Mouse (Mus musculus) adrenal gland, postnatal 10 days (tissue): ENCODE measurements around the gene B230217C12Rik. TPM values are rescaled to one million over a fixed set of nuclear protein-coding genes. Genes with fewer than 3 reads are reported as not detected.

Source experiments
- DNase-seq: peaks from one replicate; pipeline ENCODE4 v3.0.0; 2021; ENCODE audit warnings: mixed read lengths
- total RNA-seq, 2 experiments: library from RNA; stranded (reverse); gene quantifications; 2 replicates each; pipeline ENCODE4 v1.2.3; 2021

The B230217C12Rik gene
- total RNA-seq, 2 experiments from 2014 or later, result 2.0 to 3.1 TPM

DNA sequence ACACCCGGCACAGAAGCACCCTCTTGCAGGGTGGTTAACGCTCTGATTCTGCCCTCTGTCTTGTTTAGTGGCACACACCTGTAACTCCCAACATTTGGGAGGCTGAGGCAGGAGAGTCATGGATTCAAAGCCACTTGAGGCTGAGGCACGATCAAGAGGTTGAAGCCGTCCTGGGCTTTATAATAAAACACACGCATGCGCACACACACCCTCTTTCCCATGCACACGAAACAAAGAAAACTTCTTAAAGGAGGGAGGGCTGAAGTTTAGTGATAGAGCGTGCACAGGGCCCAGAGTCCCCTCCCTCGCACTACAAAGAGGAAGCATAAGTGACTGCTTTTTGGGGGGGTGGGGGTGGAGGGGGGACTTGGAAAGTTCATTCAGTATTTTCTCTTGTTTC lies 14.6 kb upstream of the B230217C12Rik start:
- no peak for DNase-seq

DNA sequence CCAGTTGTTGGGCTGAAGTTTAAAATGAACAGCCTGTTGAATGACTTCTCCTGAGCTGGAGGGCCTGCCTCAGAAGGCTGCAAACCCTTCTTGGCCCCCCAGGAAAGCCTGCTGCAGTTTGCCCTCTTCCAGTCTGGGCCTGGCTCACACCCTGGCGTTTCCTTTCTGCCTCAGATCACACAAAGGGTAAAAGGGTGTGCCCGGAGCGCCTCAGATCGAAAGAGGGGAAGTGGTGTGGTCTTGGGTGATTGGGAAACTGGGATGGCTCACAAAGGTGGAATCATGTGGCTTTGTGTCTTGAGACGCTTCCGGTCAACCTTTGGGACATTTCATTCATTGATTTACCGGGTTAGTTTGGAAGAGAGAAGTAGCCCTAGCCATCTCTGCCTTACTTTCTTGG lies 14.2 kb upstream of the B230217C12Rik start:
- no peak for DNase-seq

DNA sequence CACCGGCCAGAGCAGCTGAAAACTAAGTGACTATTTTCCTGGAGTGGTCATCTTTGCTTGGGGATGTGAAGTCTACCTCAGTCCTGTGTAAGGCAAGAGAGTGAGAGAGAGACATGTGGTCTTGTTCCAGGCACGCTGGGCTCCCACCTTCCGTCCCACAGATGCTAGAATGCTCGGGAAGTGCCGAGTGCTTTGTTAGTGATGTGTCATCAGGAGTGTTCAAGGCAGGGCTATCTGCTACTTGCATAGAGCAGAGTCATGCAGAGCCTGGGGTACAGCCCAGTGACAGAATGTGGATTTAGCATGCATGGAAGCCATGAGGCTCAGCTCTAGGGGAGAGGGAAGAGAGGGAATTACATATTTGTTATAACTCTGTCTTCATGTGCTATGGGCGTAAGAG lies 12.9 kb upstream of the B230217C12Rik start:
- no peak for DNase-seq

GRCm38 (mm10) chr11:97829365-97829764 lies 11.2 kb upstream of the B230217C12Rik start:
- no peak for DNase-seq

DNA sequence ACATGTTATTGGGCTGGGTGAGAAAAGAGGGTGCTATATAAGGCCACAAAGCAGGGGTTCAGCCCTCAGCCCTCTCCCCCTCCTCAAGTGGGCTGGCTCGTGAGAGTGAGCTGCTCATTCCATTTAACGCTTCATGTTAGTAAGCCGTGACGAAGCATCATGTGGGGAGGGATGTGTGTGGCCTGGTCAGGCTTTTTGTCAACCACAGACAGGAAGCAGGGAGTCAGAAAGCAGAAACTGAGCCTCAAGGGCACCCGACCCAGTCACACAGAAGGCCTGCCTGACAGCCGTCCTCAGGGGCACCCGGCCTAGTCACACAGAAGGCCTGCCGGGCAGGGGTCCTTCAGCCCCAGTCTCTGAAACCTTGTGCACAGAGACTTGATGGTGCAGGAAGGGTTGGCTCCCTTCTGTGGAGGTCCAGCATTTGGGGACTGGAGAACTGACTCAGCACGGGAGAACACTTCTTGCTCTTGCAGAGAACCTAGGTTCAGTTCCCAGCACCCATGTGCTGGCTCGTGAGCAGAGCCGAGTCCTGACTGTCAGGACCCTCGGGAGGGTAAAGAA lies 10.6 kb upstream of the B230217C12Rik start:
- DNase-seq, result no peak

- DNase-seq, result no peak
Measured at GRCm38 (mm10) chr11:97830501-97830900, 10.1 kb upstream of the B230217C12Rik start.

DNA sequence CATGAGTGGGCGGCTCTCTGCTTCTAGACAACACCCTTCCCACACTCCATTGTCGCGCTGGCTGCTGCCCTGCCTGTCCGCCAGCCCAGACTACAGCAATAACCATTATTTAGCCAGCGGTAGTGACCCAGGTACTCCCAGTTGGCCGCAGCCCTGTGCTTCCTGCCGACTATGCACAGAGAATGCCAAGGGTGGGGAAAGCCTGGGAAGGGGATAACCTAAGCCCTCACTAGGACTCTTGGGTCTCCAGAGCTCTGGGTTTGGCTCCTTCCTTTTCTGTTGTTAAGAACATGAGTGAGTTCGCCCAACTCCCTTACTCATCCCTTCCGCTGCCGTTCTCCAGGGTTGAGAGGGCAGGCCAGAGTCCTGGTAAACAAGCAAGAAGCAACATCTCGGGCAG lies 8.6 kb upstream of the B230217C12Rik start:
- peak; percentile 40 for DNase-seq

DNA sequence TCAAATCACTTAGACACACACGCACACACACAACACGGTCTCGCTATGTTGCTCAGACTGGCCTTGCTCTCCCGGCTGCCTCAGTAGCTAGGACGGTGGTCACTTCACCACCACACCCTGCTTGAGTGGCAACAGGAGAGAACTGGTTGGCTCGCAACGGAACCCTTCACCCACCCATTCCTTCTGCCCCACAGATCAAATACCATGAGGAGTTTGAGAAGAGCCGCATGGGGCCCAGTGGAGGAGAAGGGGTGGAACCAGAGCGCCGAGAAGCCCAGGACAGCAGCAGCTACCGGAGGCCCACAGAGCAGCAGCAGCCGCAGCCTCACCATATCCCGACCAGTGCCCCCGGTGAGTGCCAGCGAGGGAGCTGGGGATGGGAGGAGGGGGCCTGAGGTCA lies 7.2 kb upstream of the B230217C12Rik start:
- no peak for DNase-seq

DNA sequence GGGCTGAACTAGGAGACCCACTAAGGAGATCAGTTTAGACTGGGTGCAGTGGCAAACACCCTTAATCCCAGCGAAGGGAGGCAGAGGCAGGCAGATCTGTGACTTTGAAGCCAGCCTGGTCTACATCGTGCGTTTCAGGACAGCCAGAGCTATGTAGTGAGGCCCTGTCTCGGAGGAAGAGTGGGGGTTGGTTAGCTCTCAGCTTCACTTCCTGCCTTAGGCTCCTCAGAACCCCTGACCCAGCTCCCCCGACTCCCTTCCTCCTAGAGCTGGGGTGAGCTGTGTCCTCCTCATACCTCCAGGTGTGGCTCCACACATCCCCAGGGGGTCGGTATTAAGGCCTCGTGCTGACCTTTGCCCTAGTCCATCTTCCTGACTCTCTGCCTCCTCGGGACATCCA lies 4.0 kb upstream of the B230217C12Rik start:
- DNase-seq, result no peak

DNA sequence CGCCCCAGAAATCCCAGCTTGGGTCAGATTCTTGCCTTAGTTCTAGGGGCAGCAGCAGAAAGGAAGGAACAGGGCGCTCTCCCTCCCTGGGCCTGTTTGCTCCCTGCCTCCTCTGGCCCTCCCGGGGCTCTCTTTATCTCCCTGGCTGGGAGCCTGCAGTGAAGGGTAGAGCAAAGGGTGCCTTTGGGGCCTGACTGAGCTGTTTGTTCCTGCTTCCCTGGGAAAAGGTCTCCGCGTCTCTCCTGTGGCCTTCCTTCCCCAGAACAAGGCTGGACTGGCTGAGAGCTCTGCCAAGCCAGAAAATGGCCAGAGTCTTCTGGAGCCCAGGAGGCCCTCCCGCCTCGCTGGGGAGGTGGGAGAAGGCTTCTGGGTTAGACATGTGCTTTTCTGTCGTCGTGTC lies 3.5 kb upstream of the B230217C12Rik start:
- peak; percentile 71 for DNase-seq

GRCm38 (mm10) chr11:97837641-97838149 lies 2.9 kb upstream of the B230217C12Rik start:
- DNase-seq, result no peak

DNA sequence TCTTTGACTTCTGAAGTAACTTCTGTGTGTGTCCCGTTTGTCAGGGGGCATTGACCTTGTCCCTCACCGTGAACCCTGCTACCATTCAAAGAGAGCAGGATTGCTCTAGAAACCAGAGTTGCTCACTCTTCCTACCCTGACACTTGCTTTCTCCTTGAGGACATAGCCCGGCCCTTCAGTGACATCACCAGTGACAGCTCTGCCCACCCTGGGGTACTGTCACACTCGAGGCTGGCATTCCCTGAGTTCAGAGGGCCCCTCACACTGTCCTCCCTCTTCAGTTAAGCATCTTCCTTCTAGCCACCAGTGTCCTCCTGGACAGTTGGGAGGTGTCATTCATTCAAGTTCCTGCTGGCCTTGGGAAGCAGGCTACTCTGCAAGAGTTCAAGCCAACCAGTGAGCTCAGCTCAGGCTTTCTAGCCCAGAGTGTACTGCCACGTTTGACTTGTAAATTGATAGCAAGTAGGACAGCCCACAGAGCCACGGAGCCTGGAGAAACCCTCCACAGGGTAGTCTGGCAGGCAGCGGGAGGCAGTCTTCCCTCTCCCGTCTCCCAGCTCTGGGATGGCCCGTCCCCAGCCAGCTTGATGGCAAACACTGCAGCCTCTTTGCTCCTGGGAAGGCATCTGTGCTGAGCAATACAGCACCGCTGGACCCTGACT lies 1.7 kb upstream of the B230217C12Rik start:
- peak; percentile 43 for DNase-seq

DNA sequence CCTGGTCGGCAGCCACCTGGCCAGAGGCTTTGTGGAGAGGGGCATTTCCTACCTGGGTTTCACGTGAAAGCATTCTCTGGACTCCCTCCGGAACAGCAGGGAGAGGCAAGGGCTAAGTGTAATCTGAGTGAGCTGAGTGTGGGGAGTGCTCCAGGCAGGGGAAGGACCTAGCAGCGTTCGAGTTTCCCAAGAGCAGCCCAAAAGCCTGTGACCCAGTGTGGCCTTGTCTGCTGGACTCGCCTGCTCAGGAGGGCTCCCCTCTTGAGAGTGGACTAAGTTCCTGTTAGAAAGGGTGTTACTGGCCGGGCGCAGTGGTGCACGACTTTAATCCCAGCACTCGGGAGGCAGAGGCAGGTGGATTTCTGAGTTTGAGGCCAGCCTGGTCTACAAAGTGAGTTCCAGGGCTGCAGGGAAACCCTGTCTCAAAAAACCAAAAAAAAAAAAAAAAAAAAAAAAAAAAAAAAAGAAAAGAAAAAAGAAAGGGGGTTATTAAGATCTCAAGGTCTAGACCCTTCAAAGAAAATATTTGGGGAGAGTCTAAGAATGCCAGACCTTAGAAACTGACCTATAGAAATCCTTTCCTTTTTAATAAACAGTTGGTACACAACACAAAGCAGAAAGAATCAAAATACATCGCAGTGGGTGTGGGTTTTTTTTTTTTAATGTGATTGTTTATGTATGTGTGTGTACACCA lies 992 bp upstream of the B230217C12Rik start:
- no peak for DNase-seq

DNA sequence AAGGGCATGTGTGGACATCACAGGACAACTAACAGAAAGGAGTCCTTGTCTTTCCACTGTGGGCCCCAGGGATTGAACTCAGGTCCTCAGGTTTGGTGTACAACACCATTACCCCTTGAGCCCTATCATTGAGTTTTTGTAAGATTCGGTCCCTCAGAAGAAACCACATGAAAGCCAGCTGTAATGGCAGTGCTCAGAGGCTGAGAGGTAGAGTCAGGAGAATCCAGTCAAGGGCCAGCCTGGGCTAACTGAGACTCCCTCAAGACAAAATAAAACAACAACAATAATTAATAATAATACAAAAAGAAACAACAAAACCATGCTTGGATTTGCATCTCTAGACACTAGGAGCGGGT lies 467 bp upstream of the B230217C12Rik start:
- DNase-seq, result no peak

DNA sequence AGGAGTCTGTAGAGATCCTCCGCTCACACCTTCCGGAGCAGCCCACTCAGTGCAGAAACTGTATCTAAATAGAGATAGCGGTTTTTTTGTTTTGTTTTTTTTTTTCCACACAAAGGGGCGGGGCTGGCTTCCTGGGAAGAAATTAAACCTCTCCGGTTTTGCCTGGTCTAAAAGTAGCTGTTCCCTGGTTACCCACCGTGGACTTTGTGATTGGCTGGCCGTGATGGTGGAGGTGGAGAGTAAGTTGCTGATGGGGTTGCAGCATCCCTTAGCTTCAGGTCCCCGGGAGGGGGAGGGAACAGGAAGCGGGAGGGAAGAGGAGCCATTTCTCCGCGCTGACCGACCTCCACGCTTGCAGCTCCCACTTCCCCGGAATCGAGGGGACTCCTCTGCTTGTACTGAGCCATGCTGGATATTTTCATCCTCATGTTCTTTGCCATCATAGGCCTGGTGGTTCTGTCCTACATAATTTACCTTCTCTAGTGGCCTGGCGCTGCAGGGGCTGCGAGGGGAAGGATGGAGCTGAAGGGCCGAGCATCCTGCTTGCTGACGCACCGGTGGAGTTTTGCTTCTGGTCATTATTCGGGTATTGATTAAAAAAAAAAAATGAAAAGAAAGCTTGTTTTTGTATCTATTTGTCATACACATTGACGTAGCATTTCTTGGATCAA lies 546 bp downstream of the B230217C12Rik start:
- DNase-seq, result peak; percentile 72

DNA sequence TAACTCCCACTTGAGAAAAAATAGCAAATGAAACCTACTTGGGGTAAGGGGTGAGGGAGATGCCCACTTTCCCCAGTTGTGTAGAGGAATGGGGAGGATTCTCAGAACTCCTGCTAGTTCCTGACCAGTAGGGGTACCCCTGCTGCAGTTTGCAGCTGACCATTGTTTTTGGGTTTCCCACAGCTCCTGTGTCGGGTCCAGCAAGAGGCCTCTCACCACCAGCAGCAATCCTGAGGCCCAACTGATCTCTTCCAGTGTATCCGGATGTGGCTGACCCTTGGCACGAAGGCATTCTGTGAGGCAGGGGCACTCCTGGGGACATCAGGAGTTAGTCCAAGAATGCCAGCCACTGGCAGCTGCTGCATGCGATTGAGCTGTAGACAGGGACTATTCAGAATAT lies 1.4 kb downstream of the B230217C12Rik start:
- DNase-seq, result no peak

DNA sequence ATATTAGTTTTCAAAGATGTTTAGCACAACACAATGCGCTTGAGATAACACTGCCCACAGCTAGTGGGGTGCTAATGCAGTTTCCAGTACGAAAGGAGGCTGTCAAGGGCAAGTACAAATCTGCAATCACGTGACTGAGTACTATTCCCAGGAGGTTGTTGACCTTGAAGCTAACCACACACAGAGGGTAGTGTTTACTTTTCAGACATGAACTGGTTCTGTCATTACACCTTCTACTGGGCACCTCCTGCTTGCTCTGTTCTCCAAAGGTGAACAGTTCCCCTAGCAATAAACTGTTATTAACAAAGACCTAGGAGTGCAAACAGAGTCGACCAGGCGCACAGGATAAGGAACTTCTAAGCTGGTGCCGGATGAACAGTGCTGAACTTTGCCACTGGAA lies 9.8 kb downstream of the B230217C12Rik start:
- peak; percentile 38 for DNase-seq

DNA sequence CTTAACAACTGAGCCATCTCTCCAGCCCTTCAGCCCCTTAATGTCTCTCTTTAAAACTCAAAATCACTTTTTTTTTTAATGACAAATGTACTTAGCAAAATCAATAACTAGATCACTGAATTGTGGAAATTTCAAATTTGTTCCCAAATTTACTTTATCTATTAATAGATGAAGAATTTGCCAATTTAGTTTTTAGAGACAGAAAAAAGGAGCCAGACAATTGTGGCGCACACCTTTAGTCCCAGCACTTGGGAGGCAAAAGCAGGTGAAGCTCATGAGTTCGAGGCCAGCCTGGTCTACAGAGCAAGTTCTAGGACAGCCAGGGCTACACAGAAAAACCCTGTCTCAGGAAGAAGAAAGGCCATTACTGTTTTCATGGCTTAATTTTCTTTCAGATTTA lies 11.0 kb downstream of the B230217C12Rik start:
- DNase-seq, result no peak

DNA sequence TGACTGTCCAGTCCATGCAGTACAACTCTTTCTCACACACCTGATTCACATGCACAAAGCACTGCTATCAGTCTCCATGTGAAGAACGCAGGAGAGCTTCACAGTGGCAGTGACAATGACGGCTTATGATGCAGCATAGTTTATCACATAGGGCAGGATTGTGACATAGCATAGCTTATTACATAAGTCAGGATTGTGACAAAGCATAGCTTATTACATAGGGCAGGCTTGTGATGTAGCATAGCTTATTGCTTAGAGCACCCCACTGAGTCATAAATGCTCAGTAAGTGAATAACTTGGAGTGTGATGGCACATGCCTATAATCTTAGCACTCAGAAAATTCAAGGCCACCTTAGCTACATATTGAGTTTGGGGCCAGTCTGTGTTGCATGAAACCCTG lies 14.9 kb downstream of the B230217C12Rik start:
- DNase-seq, result no peak

DNA sequence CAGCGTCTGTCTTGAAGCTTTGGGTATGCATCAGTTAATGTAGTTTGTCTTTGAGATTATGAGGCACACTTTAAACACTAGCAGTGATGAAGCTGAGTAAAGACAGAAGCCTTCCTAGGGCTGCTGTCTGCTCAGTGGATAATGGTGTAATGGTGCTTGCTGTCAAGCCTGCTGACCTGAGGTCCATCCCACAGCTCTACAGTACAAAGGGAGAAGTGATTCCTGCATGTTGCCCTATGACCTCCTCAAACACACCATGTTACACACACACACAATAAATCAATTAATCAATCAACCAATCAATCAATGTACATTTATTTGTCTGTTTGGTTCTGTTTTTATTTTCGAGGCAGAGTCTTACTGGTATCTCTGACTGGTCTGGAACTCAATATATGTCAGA lies 21.6 kb downstream of the B230217C12Rik start:
- no peak for DNase-seq

DNA sequence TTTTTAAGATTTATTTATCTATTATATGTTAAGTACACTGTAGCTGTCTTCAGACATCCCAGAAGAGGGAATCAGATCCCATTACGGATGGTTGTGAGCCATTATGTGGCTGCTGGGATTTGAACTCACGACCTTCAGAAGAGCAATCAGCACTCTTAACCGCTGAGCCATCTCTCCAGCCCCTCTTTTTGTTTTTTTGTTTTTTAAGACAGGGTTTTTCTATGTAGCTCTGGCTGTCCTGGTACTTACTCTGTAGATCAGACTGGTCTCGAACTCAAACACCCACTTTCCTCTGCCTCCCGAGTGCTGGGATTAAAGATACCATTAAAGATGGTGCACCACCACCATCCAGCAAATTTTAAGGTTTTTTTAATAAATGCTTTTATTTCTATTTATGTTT lies 24.8 kb downstream of the B230217C12Rik start:
- no peak for DNase-seq

DNA sequence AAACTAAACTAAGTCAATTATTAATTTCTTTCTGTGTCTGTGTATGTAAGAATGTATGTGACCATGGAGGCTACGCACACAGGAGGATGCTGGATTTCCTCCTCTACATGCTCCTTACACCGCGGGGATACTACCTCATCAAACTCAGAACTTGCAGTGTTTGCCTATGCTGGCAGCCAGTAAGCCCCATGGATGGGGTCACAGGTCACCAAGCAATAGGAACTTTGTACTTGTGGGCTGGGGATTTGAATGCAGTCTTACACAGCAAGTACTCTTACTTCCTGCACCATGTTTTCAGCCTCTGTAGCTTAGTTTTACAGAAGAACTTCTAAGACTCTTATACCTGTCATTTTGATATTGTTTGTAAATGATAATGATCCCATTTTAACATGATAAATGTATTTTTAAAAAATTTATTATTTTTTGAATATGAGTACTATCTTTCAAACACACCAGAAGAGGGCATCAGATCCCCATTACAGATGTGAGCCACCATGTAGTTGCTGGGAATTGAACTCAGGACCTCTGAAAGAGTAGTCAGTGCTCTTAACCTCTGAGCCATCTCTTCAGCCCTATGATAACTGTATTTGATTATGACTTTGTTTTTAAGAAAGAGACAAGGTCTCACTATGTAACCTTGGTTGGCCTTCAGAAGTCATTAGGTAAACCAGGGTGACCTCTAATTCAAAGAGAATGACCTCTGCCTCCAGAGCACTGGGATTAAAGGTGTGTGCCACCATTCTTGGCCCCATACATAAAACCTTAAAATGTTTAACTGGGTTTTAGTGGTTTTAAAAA lies 25.7 kb downstream of the B230217C12Rik start:
- DNase-seq, result no peak
